11 mouse cellular contexts compared by ENCODE assay signal in the genomic region with DNA sequence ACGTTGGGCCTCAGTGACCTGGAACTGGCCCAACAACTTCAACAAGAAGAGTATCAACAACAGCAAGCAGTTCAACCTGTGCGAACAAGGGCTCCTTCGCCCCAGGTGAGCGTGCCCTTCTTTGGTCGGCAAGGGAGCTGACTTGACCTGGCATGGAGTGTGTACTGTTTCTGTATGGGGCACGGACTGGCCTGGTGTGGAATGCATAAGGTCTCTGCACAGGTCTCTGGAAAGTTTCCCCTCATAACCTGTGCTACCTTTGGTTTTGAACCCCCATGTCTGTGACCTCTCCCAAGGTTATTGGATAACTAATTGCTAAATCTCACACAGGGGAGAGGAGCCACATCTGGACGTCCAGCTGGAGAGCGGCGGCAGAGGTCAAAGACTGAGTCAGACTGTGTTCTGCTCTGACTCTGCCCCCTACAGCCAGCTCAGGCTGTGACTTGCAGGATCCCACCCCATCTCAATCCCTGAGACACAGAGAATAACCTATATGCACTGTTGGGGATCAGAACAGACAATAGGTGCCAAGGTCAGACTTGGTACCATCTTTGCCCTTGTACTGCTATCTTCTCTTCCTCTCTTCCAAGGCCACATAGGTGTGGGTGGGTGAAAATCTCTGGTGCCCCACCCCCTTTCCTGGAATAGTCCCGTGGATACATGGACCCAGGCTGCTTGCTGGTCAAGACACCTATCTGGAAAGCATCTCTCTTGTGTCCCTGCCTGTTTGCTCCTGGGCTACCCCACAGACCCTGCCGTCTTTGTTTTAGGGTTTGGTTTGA. TPM values are rescaled to one million over a fixed set of nuclear protein-coding genes. Genes with fewer than 3 reads are reported as not detected.
DNase-seq lines count a peak whose midpoint lies in the region; ATAC-seq lines count a peak whose summit lies in the region.
"Had no signal": no experiment of that assay in that cellular context is flagged by ENCODE, and none has a peak within 500 bp of the region (broad histone marks: within the 10 kb centered on the region; RNA-seq: fewer than 3 reads in every experiment).

No protein-coding gene starts in this region.

- H3K4me3 ChIP-seq in hindbrain, embryonic 15.5 days: no peak overlapping the region
- no peak overlapping the region for H3K4me3 ChIP-seq in hindbrain, embryonic 14.5 days (replicated peaks; ENCODE audit: low read length)
- H3K4me3 ChIP-seq: embryonic facial prominence, embryonic 13.5 days; gastrocnemius, adult 2 months had no signal

- no peak overlapping the region for H3K9ac ChIP-seq in hindbrain, embryonic 15.5 days
- H3K9ac ChIP-seq in hindbrain, embryonic 14.5 days: no peak overlapping the region
- H3K9ac ChIP-seq: embryonic facial prominence, embryonic 13.5 days had no signal

- WGBS in hindbrain, embryonic 15.5 days: 86% methylated on average over 11 of the region's 11 CpGs
- WGBS in hindbrain, embryonic 14.5 days: 81% methylated on average over 11 of the region's 11 CpGs

- H3K4me1 ChIP-seq in hindbrain, embryonic 15.5 days (replicated peaks): no peaks in the 10 kb centered on the region
- no peaks in the 10 kb centered on the region for H3K4me1 ChIP-seq in hindbrain, embryonic 14.5 days (replicated peaks; ENCODE audit: control insufficient read depth, insufficient read depth, low read length)

- no peak overlapping the region for H3K27ac ChIP-seq in hindbrain, embryonic 15.5 days (replicated peaks)
- H3K27ac ChIP-seq in hindbrain, embryonic 14.5 days: no peak overlapping the region
- H3K27ac ChIP-seq: gastrocnemius, adult 2 months had no signal

- no peaks in the 10 kb centered on the region for H3K27me3 ChIP-seq in hindbrain, embryonic 15.5 days
- H3K27me3 ChIP-seq in hindbrain, embryonic 14.5 days (ENCODE audit: control insufficient read depth, insufficient read depth, low read length): no peaks in the 10 kb centered on the region
- H3K27me3 ChIP-seq: embryonic facial prominence, embryonic 13.5 days had no signal

- H3K4me2 ChIP-seq in hindbrain, embryonic 15.5 days: no peak overlapping the region
- no peak overlapping the region for H3K4me2 ChIP-seq in hindbrain, embryonic 14.5 days (replicated peaks)
- H3K4me2 ChIP-seq: embryonic facial prominence, embryonic 13.5 days had no signal

- no peaks in the 10 kb centered on the region for H3K9me3 ChIP-seq in hindbrain, embryonic 15.5 days
- H3K9me3 ChIP-seq in hindbrain, embryonic 14.5 days (ENCODE audit: control insufficient read depth, low read length): no peaks in the 10 kb centered on the region
- H3K9me3 ChIP-seq: embryonic facial prominence, embryonic 13.5 days had no signal

- no peak for DNase-seq in hindbrain, embryonic 14.5 days (ENCODE audit: low spot score)
- DNase-seq in urinary bladder, postnatal 14 days (ENCODE audit: low spot score): peak; percentile 36
- no peak for DNase-seq in urinary bladder, adult 18-20 months (ENCODE audit: low spot score in 2 of 2)
- DNase-seq in kidney, postnatal 25 days: peak; percentile 69 to 87
- DNase-seq in thymus, adult 18-20 months: no peak
- DNase-seq in thymus, postnatal 4 days: no peak
- DNase-seq: gastrocnemius, adult 2 months had no signal

- H3K36me3 ChIP-seq in hindbrain, embryonic 15.5 days: peaks cover 25% of the 10 kb centered on the region
- H3K36me3 ChIP-seq in hindbrain, embryonic 14.5 days (replicated peaks; ENCODE audit: control insufficient read depth, insufficient read depth): peaks cover 41% of the 10 kb centered on the region

- 0 out of 2 replicates have a peak, but pooled peaks have one; percentile 15 for ATAC-seq in hindbrain, embryonic 15.5 days (ENCODE audit: low FRiP score, low read depth)
- no peak for ATAC-seq in hindbrain, embryonic 14.5 days (ENCODE audit: low FRiP score)
- ATAC-seq in monocyte, adult 5-6 weeks (replicated peaks; ENCODE audit: insufficient number of reproducible peaks, low FRiP score, low TSS enrichment, poor library complexity, severe bottlenecking): no peak

RNA-seq across cellular contexts. Expression of a gene that starts 11.5 kb away (rescaled TPM):
- 0.47 and 0.72 TPM in 2 replicates for polyA plus RNA-seq in hindbrain, embryonic 15.5 days (2015; fragmentation: Nextera tagmentation; extraction: Ambion mirVana)
- polyA plus RNA-seq in hindbrain, embryonic 14.5 days (2014; fragmentation: Nextera tagmentation; extraction: Ambion mirVana): 0.24 and 0.52 TPM in 2 replicates
- total RNA-seq in monocyte, adult 5-6 weeks (2017): 0.64 to 1.9 TPM (median 0.78 TPM) in 3 replicates
- total RNA-seq: gastrocnemius, adult 2 months had no signal

RNA-seq across cellular contexts. Expression of a gene that starts 13.6 kb away (rescaled TPM):
- 66.5 and 69.9 TPM in 2 replicates for polyA plus RNA-seq in hindbrain, embryonic 15.5 days (2015; fragmentation: Nextera tagmentation; extraction: Ambion mirVana)
- polyA plus RNA-seq in hindbrain, embryonic 14.5 days (2014; fragmentation: Nextera tagmentation; extraction: Ambion mirVana): 63.8 and 66.0 TPM in 2 replicates
- 8.1 to 16.9 TPM (median 8.6 TPM) in 3 replicates for total RNA-seq in monocyte, adult 5-6 weeks (2017)

RNA-seq across cellular contexts. Expression of a gene that starts 14.4 kb away (rescaled TPM):
- polyA plus RNA-seq in hindbrain, embryonic 15.5 days (2015; fragmentation: Nextera tagmentation; extraction: Ambion mirVana): 34.5 and 36.6 TPM in 2 replicates
- polyA plus RNA-seq in hindbrain, embryonic 14.5 days (2014; fragmentation: Nextera tagmentation; extraction: Ambion mirVana): 37.8 and 38.9 TPM in 2 replicates
- 21.6 to 32.4 TPM (median 30.4 TPM) in 3 replicates for total RNA-seq in monocyte, adult 5-6 weeks (2017)

RNA-seq across cellular contexts. Expression of a gene that starts 19.1 kb away (rescaled TPM):
- 92.7 and 101 TPM in 2 replicates for polyA plus RNA-seq in hindbrain, embryonic 15.5 days (2015; fragmentation: Nextera tagmentation; extraction: Ambion mirVana)
- polyA plus RNA-seq in hindbrain, embryonic 14.5 days (2014; fragmentation: Nextera tagmentation; extraction: Ambion mirVana): 81.8 and 88.3 TPM in 2 replicates
- 125 to 137 TPM (median 130 TPM) in 3 replicates for total RNA-seq in monocyte, adult 5-6 weeks (2017)

RNA-seq across cellular contexts. Expression of a gene that starts 44.5 kb away (rescaled TPM):
- polyA plus RNA-seq in hindbrain, embryonic 15.5 days (2015; fragmentation: Nextera tagmentation; extraction: Ambion mirVana): 0.29 TPM in 1 of 2 replicates, not detected in the other
- polyA plus RNA-seq in hindbrain, embryonic 14.5 days (2014; fragmentation: Nextera tagmentation; extraction: Ambion mirVana): 0.27 TPM in 1 of 2 replicates, not detected in the other
- not detected in 3 replicates for total RNA-seq in monocyte, adult 5-6 weeks (2017)
- polyA plus RNA-seq: macrophage had no signal

Comparison
In these comparisons a context has a peak if more than half of its experiments do, and no peak if none do; other contexts are left out.
1. DNase-seq: peak in urinary bladder, postnatal 14 days (single experiment) and kidney, postnatal 25 days (2 of 2); none in hindbrain, embryonic 14.5 days (single experiment), urinary bladder, adult 18-20 months (0 of 2), thymus, adult 18-20 months (0 of 2) and thymus, postnatal 4 days (single experiment).